Mouse (Mus musculus): Measurements from ENCODE around the gene Ltb4r2.

DNA sequence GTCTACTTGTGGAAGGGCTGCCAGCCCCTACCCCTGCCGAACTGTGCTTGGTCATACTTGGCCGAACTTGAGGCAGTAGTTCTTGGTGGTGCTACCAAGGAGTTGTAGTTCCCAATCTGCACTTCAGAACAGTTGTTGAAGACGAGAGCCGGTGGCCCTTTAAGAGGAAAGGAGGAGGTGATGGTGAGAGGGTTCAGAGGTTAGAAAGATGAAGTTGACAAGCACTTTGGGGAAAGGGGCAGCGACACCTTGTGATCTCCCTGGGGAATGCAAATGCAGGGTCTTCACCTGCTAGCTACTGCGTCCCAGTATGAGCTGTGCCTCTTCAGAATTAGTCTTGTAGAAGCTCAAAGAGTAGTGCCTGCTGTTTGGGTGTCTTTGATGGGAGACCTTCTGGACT, 24.0 kb downstream of the Ltb4r2 start:
- TF ChIP-seq POLR2A (IDR thresholded peaks at IDR 0.05; ENCODE audit: low read depth, low read length) (no peak), CTCF (IDR thresholded peaks at IDR 0.05; ENCODE audit: borderline replicate concordance, insufficient read depth, low read length) (peak; percentile 17; the same call in 1 of the 2 replicates)

Measured in embryonic fibroblast, embryonic 13.5 days (primary cell).